Mouse (Mus musculus) G1E (cell line): ENCODE results near the gene Gm12394.

ENCODE experiments used
- CTCF ChIP-seq: IDR thresholded peaks from 2 replicates; pipeline ENCODE4 v1.5.1; 2012; ENCODE audit warnings: low read depth, low read length, inconsistent platforms, mixed read lengths
- GATA1 ChIP-seq: IDR thresholded peaks from 2 replicates; pipeline ENCODE4 v1.6.1; 2012; ENCODE audit warnings: borderline replicate concordance, low read length, inconsistent platforms, mixed read lengths
- GATA2 ChIP-seq: IDR thresholded peaks from 2 replicates; pipeline ENCODE4 v1.6.1; 2012; ENCODE audit warnings: low read depth, low read length, inconsistent platforms, borderline replicate concordance
- POLR2AphosphoS5 ChIP-seq: IDR thresholded peaks from 2 replicates; pipeline ENCODE4 v1.6.1; 2012; ENCODE audit warnings: low read depth, low read length, inconsistent platforms; ENCODE audit not compliant: insufficient replicate concordance
- TAL1 ChIP-seq: conservative IDR thresholded peaks from 2 replicates; pipeline ENCODE4 v1.6.1; 2012; ENCODE audit warnings: low read depth, low read length, inconsistent platforms, mixed read lengths

DNA sequence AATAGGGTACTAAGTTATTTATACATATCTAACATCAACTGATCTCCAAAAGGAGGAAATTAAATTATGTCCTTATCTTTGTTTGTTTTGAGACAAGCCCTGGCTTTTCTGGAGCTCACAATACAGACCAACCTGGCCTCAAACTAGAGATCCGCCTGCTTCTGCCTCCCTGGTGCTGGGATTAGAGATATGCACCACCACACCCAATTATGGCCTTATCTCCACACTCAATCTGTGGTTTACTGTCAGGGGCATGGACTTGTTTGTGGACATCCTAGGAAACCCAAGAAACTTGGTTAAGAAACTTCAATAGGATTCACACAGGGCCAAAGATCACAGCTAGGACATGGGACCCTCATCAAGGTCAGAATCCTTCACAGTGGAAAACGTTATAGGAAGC is 21.1 kb upstream of the Gm12394 start:
- TF ChIP-seq CTCF: no peak
- TF ChIP-seq TAL1: peak; percentile 16; the same call in 1 of the 2 replicates
- TF ChIP-seq GATA1: no peak
- no peak for TF ChIP-seq GATA2
- TF ChIP-seq POLR2AphosphoS5: no peak
